Mouse (Mus musculus): ENCODE measurements around the gene Rusc2. TPM values are rescaled to one million over a fixed set of nuclear protein-coding genes. Genes with fewer than 3 reads are reported as not detected.

Rusc2 gene
- polyA plus RNA-seq, 1 experiment: 14.7 TPM

- Histone ChIP-seq H3K4me1 (ENCODE audit: control insufficient read depth, insufficient read depth, low read length) (no peaks in the 10 kb centered on the region), H3K4me3 (replicated peaks; ENCODE audit: control insufficient read depth, low read depth, low read length) (no peak overlapping the region), H3K27ac (ENCODE audit: control insufficient read depth, insufficient read depth, low read depth, low read length, poor library complexity) (no peak overlapping the region)
- WGBS: 47% methylated on average over 6 of the region's 6 CpGs
- no peak for TF ChIP-seq POLR2A (IDR thresholded peaks at IDR 0.05; ENCODE audit: borderline replicate concordance, control insufficient read depth, low read depth, low read length)
Observed at GRCm38 (mm10) chr4:43350038-43350560, 31.7 kb upstream of the Rusc2 start.

- no peaks in the 10 kb centered on the region for H3K4me1 ChIP-seq (ENCODE audit: control insufficient read depth, insufficient read depth, low read length)
- no peak for TF ChIP-seq CTCF (IDR thresholded peaks at IDR 0.05; ENCODE audit: control insufficient read depth, insufficient read depth, low read length)
- TF ChIP-seq POLR2A (IDR thresholded peaks at IDR 0.05; ENCODE audit: borderline replicate concordance, control insufficient read depth, low read depth, low read length): no peak
- WGBS: 78% methylated on average over 6 of the region's 6 CpGs
- H3K27ac ChIP-seq (ENCODE audit: control insufficient read depth, insufficient read depth, low read depth, low read length, poor library complexity): no peak overlapping the region
- H3K4me3 ChIP-seq (replicated peaks; ENCODE audit: control insufficient read depth, low read depth, low read length): no peak overlapping the region
Observed at GRCm38 (mm10) chr4:43353662-43354061, 28.1 kb upstream of the Rusc2 start.

- TF ChIP-seq CTCF (IDR thresholded peaks at IDR 0.05; ENCODE audit: control insufficient read depth, insufficient read depth, low read length) (no peak), POLR2A (IDR thresholded peaks at IDR 0.05; ENCODE audit: borderline replicate concordance, control insufficient read depth, low read depth, low read length) (no peak)
- Histone ChIP-seq H3K4me1 (ENCODE audit: control insufficient read depth, insufficient read depth, low read length) (no peaks in the 10 kb centered on the region), H3K27ac (ENCODE audit: control insufficient read depth, insufficient read depth, low read depth, low read length, poor library complexity) (no peak overlapping the region), H3K4me3 (replicated peaks; ENCODE audit: control insufficient read depth, low read depth, low read length) (no peak overlapping the region)
- 31% methylated on average over 11 of the region's 11 CpGs for WGBS
Observed at GRCm38 (mm10) chr4:43364914-43365560, 16.7 kb upstream of the Rusc2 start.

- Histone ChIP-seq H3K4me1 (ENCODE audit: control insufficient read depth, insufficient read depth, low read length) (no peaks in the 10 kb centered on the region), H3K4me3 (replicated peaks; ENCODE audit: control insufficient read depth, low read depth, low read length) (no peak overlapping the region), H3K27ac (ENCODE audit: control insufficient read depth, insufficient read depth, low read depth, low read length, poor library complexity) (no peak overlapping the region)
- 55% methylated on average over 5 of the region's 5 CpGs for WGBS
- TF ChIP-seq CTCF (IDR thresholded peaks at IDR 0.05; ENCODE audit: control insufficient read depth, insufficient read depth, low read length): no peak
- TF ChIP-seq POLR2A (IDR thresholded peaks at IDR 0.05; ENCODE audit: borderline replicate concordance, control insufficient read depth, low read depth, low read length): no peak
Observed at GRCm38 (mm10) chr4:43367295-43367694, 14.5 kb upstream of the Rusc2 start.

GRCm38 (mm10) chr4:43367787-43368186, 14.0 kb upstream of the Rusc2 start:
- 23% methylated on average over 9 of the region's 9 CpGs for WGBS
- Histone ChIP-seq H3K4me1 (ENCODE audit: control insufficient read depth, insufficient read depth, low read length) (no peaks in the 10 kb centered on the region), H3K4me3 (replicated peaks; ENCODE audit: control insufficient read depth, low read depth, low read length) (no peak overlapping the region), H3K27ac (ENCODE audit: control insufficient read depth, insufficient read depth, low read depth, low read length, poor library complexity) (no peak overlapping the region)
- TF ChIP-seq CTCF (IDR thresholded peaks at IDR 0.05; ENCODE audit: control insufficient read depth, insufficient read depth, low read length) (no peak), POLR2A (IDR thresholded peaks at IDR 0.05; ENCODE audit: borderline replicate concordance, control insufficient read depth, low read depth, low read length) (no peak)

GRCm38 (mm10) chr4:43371406-43371805, 10.4 kb upstream of the Rusc2 start:
- WGBS: 83% methylated on average over 11 of the region's 11 CpGs
- H3K4me3 ChIP-seq (replicated peaks; ENCODE audit: control insufficient read depth, low read depth, low read length): no peak overlapping the region
- H3K4me1 ChIP-seq (ENCODE audit: control insufficient read depth, insufficient read depth, low read length): no peaks in the 10 kb centered on the region
- TF ChIP-seq POLR2A (IDR thresholded peaks at IDR 0.05; ENCODE audit: borderline replicate concordance, control insufficient read depth, low read depth, low read length) (no peak), CTCF (IDR thresholded peaks at IDR 0.05; ENCODE audit: control insufficient read depth, insufficient read depth, low read length) (no peak)
- no peak overlapping the region for H3K27ac ChIP-seq (ENCODE audit: control insufficient read depth, insufficient read depth, low read depth, low read length, poor library complexity)

- Histone ChIP-seq H3K4me3 (replicated peaks; ENCODE audit: control insufficient read depth, low read depth, low read length) (no peak overlapping the region), H3K27ac (ENCODE audit: control insufficient read depth, insufficient read depth, low read depth, low read length, poor library complexity) (no peak overlapping the region), H3K4me1 (ENCODE audit: control insufficient read depth, insufficient read depth, low read length) (no peaks in the 10 kb centered on the region)
- no peak for TF ChIP-seq CTCF (IDR thresholded peaks at IDR 0.05; ENCODE audit: control insufficient read depth, insufficient read depth, low read length)
- no peak for TF ChIP-seq POLR2A (IDR thresholded peaks at IDR 0.05; ENCODE audit: borderline replicate concordance, control insufficient read depth, low read depth, low read length)
- WGBS: 67% methylated on average over 4 of the region's 4 CpGs
Observed at GRCm38 (mm10) chr4:43372155-43372554, 9.6 kb upstream of the Rusc2 start.

GRCm38 (mm10) chr4:43374266-43374665, 7.5 kb upstream of the Rusc2 start:
- 63% methylated on average over 4 of the region's 4 CpGs for WGBS
- Histone ChIP-seq H3K4me3 (replicated peaks; ENCODE audit: control insufficient read depth, low read depth, low read length) (no peak overlapping the region), H3K27ac (ENCODE audit: control insufficient read depth, insufficient read depth, low read depth, low read length, poor library complexity) (no peak overlapping the region), H3K4me1 (ENCODE audit: control insufficient read depth, insufficient read depth, low read length) (no peaks in the 10 kb centered on the region)
- TF ChIP-seq CTCF (IDR thresholded peaks at IDR 0.05; ENCODE audit: control insufficient read depth, insufficient read depth, low read length): no peak
- TF ChIP-seq POLR2A (IDR thresholded peaks at IDR 0.05; ENCODE audit: borderline replicate concordance, control insufficient read depth, low read depth, low read length): no peak

- 81% methylated on average over 6 of the region's 6 CpGs for WGBS
- Histone ChIP-seq H3K4me1 (ENCODE audit: control insufficient read depth, insufficient read depth, low read length) (no peaks in the 10 kb centered on the region), H3K27ac (ENCODE audit: control insufficient read depth, insufficient read depth, low read depth, low read length, poor library complexity) (no peak overlapping the region), H3K4me3 (replicated peaks; ENCODE audit: control insufficient read depth, low read depth, low read length) (no peak overlapping the region)
- TF ChIP-seq POLR2A (IDR thresholded peaks at IDR 0.05; ENCODE audit: borderline replicate concordance, control insufficient read depth, low read depth, low read length) (no peak), CTCF (IDR thresholded peaks at IDR 0.05; ENCODE audit: control insufficient read depth, insufficient read depth, low read length) (no peak)
Observed at GRCm38 (mm10) chr4:43379601-43380000, 2.2 kb upstream of the Rusc2 start.
